In genomic region chr2:60744674-60745073, GRCm38 (mm10) we compare ENCODE assay signal across 12 mouse cellular contexts. TPM values are rescaled to one million over a fixed set of nuclear protein-coding genes. Genes with fewer than 3 reads are reported as not detected.
"Had no signal": no experiment of that assay in that cellular context is flagged by ENCODE, and none has a peak within 500 bp of the region (broad histone marks: within the 10 kb centered on the region; RNA-seq: fewer than 3 reads in every experiment).

No protein-coding gene starts in this region.

- H3K27me3 ChIP-seq: kidney, embryonic 15.5 days; limb, embryonic 15.5 days; liver, embryonic 12.5 days; lung, embryonic 15.5 days had no signal

- H3K27ac ChIP-seq: kidney, embryonic 15.5 days; left cerebral cortex, adult 2 months; limb, embryonic 15.5 days; liver, embryonic 12.5 days; lung, embryonic 15.5 days; midbrain, embryonic 10.5 days; stomach, postnatal 0 days had no signal

- H3K4me1 ChIP-seq: liver, embryonic 12.5 days; midbrain, embryonic 10.5 days had no signal

- H3K36me3 ChIP-seq: midbrain, embryonic 10.5 days had no signal

- H3K4me3 ChIP-seq: kidney, embryonic 15.5 days; left cerebral cortex, adult 2 months; limb, embryonic 15.5 days; liver, embryonic 12.5 days; lung, embryonic 15.5 days; midbrain, embryonic 10.5 days had no signal

- H3K9ac ChIP-seq: kidney, embryonic 15.5 days; limb, embryonic 15.5 days; liver, embryonic 12.5 days; lung, embryonic 15.5 days had no signal

- H3K4me2 ChIP-seq: kidney, embryonic 15.5 days; limb, embryonic 15.5 days; liver, embryonic 12.5 days; lung, embryonic 15.5 days had no signal

- ATAC-seq: liver, embryonic 12.5 days had no signal

- H3K9me3 ChIP-seq: kidney, embryonic 15.5 days; limb, embryonic 15.5 days; liver, embryonic 12.5 days; lung, embryonic 15.5 days; midbrain, embryonic 10.5 days had no signal

- DNase-seq: kidney, postnatal 14 days; lung, postnatal 36 days; midbrain, embryonic 14.5 days; thymus, postnatal 4 days had no signal

RNA-seq across cellular contexts. Expression of gene Itgb6, which starts 22.2 kb away (rescaled TPM):
- total RNA-seq: left cerebral cortex, adult 2 months; megakaryocyte, adult 5-6 weeks had no signal
- polyA plus RNA-seq: midbrain, embryonic 14.5 days had no signal
